Mouse (Mus musculus): ENCODE data around the gene Fut2. TPM values are rescaled to one million over a fixed set of nuclear protein-coding genes. Genes with fewer than 3 reads are reported as not detected.
A peak's percentile ranks its signal among the peaks of the same experiment; 100 is the strongest.

Gene Fut2
- polyA plus RNA-seq, 1 experiment from 2014 or later: 0.86 TPM

- 76% methylated on average over 5 of the region's 5 CpGs for WGBS
- H3K4me1 ChIP-seq: peaks cover 16% of the 10 kb centered on the region
- no peaks in the 10 kb centered on the region for H3K36me3 ChIP-seq
- no peak overlapping the region for H3K9ac ChIP-seq
- peaks cover 60% of the 10 kb centered on the region for H3K27me3 ChIP-seq (replicated peaks)
- H3K4me3 ChIP-seq: no peak overlapping the region
- H3K27ac ChIP-seq (replicated peaks): no peak overlapping the region
- H3K9me3 ChIP-seq: no peaks in the 10 kb centered on the region
- H3K4me2 ChIP-seq: no peak overlapping the region
- ATAC-seq (ENCODE audit: extremely low read depth, insufficient number of reproducible peaks, low FRiP score, low TSS enrichment): no peak
These were observed 46.6 kb downstream of the Fut2 start for GRCm38 (mm10) chr7:45619592-45619991.

GRCm38 (mm10) chr7:45618316-45618715 is 47.9 kb downstream of the Fut2 start:
- Histone ChIP-seq H3K36me3 (no peaks in the 10 kb centered on the region), H3K4me1 (peaks cover 16% of the 10 kb centered on the region), H3K9ac (no peak overlapping the region), H3K4me2 (no peak overlapping the region), H3K4me3 (no peak overlapping the region), H3K9me3 (no peaks in the 10 kb centered on the region), H3K27me3 (replicated peaks) (peaks cover 62% of the 10 kb centered on the region), H3K27ac (replicated peaks) (no peak overlapping the region)
- ATAC-seq (ENCODE audit: extremely low read depth, insufficient number of reproducible peaks, low FRiP score, low TSS enrichment): no peak
- 69% methylated on average over 5 of the region's 5 CpGs for WGBS

- no peak within 1 kb of the TSS; the same call in 1 of the 2 replicates for H3K9ac ChIP-seq
- peaks cover 58% of the 10 kb centered on the region for H3K27me3 ChIP-seq (replicated peaks)
- H3K4me1 ChIP-seq: peaks cover 16% of the 10 kb centered on the region
- 8% methylated on average over 31 of the region's 31 CpGs for WGBS
- no peak for ATAC-seq (ENCODE audit: extremely low read depth, insufficient number of reproducible peaks, low FRiP score, low TSS enrichment)
- H3K27ac ChIP-seq (replicated peaks): no peak within 1 kb of the TSS
- no peaks in the 10 kb centered on the region for H3K9me3 ChIP-seq
- no peaks in the 10 kb centered on the region for H3K36me3 ChIP-seq
- peak within 1 kb of the TSS; percentile 46 for H3K4me2 ChIP-seq
- peak within 1 kb of the TSS; percentile 13 for H3K4me3 ChIP-seq
These were observed 49.0 kb downstream of the Fut2 start, which contains the start of gene Fut1 for GRCm38 (mm10) chr7:45617042-45617695. Gene Fut1 (plus strand): TSS chr7:45617289.

- Histone ChIP-seq H3K4me1 (peaks cover 11% of the 10 kb centered on the region), H3K4me3 (no peak overlapping the region), H3K9me3 (no peaks in the 10 kb centered on the region), H3K27ac (replicated peaks) (no peak overlapping the region), H3K36me3 (no peaks in the 10 kb centered on the region), H3K9ac (no peak overlapping the region), H3K4me2 (no peak overlapping the region), H3K27me3 (replicated peaks) (peaks cover 58% of the 10 kb centered on the region)
- 18% methylated on average over 6 of the region's 6 CpGs for WGBS
- no peak for ATAC-seq (ENCODE audit: extremely low read depth, insufficient number of reproducible peaks, low FRiP score, low TSS enrichment)
These were observed 49.9 kb downstream of the Fut2 start for GRCm38 (mm10) chr7:45616277-45616676.

GRCm38 (mm10) chr7:45609511-45609910 is 56.7 kb downstream of the Fut2 start:
- H3K4me3 ChIP-seq: no peak overlapping the region
- H3K4me2 ChIP-seq: no peak overlapping the region
- H3K4me1 ChIP-seq: no peaks in the 10 kb centered on the region
- 73% methylated on average over 1 of the region's 1 CpGs for WGBS
- peaks cover 1% of the 10 kb centered on the region; the same call in 1 of the 2 replicates for H3K27me3 ChIP-seq (replicated peaks)
- H3K36me3 ChIP-seq: no peaks in the 10 kb centered on the region
- H3K9ac ChIP-seq: no peak overlapping the region
- H3K27ac ChIP-seq (replicated peaks): no peak overlapping the region
- no peak for ATAC-seq (ENCODE audit: extremely low read depth, insufficient number of reproducible peaks, low FRiP score, low TSS enrichment)
- no peaks in the 10 kb centered on the region for H3K9me3 ChIP-seq

- no peaks in the 10 kb centered on the region for H3K9me3 ChIP-seq
- H3K9ac ChIP-seq: no peak overlapping the region
- no peak overlapping the region for H3K4me3 ChIP-seq
- 74% methylated on average over 9 of the region's 9 CpGs for WGBS
- no peak overlapping the region for H3K4me2 ChIP-seq
- ATAC-seq (ENCODE audit: extremely low read depth, insufficient number of reproducible peaks, low FRiP score, low TSS enrichment): no peak
- no peaks in the 10 kb centered on the region for H3K36me3 ChIP-seq
- no peaks in the 10 kb centered on the region for H3K4me1 ChIP-seq
- H3K27ac ChIP-seq (replicated peaks): no peak overlapping the region
- H3K27me3 ChIP-seq (replicated peaks): no peaks in the 10 kb centered on the region
These were observed 60.4 kb downstream of the Fut2 start for GRCm38 (mm10) chr7:45605704-45606289.

- H3K4me1 ChIP-seq: peaks cover 13% of the 10 kb centered on the region
- no peak overlapping the region for H3K9ac ChIP-seq
- no peaks in the 10 kb centered on the region for H3K27me3 ChIP-seq (replicated peaks)
- 35% methylated on average over 18 of the region's 18 CpGs for WGBS
- H3K9me3 ChIP-seq: no peaks in the 10 kb centered on the region
- H3K36me3 ChIP-seq: no peaks in the 10 kb centered on the region
- ATAC-seq (ENCODE audit: extremely low read depth, insufficient number of reproducible peaks, low FRiP score, low TSS enrichment): no peak
- H3K4me3 ChIP-seq: no peak overlapping the region
- H3K4me2 ChIP-seq: peak overlapping the region; percentile 39
- H3K27ac ChIP-seq (replicated peaks): no peak overlapping the region
These were observed 67.0 kb downstream of the Fut2 start for GRCm38 (mm10) chr7:45598960-45599879.

Other genes with a start within 250 kb of the Fut2 start
- gene Lhb, start 245.6 kb downstream of the Fut2 start, polyA plus RNA-seq (2015; fragmentation: Nextera tagmentation; extraction: Ambion mirVana): not detected in 2 replicates
- gene Gys1, start 231.6 kb downstream of the Fut2 start, polyA plus RNA-seq (2015; fragmentation: Nextera tagmentation; extraction: Ambion mirVana): 91.8 and 95.3 TPM in 2 replicates
- gene Ruvbl2, start 228.3 kb downstream of the Fut2 start, polyA plus RNA-seq (2015; fragmentation: Nextera tagmentation; extraction: Ambion mirVana): 80.6 and 85.6 TPM in 2 replicates
- gene Ftl1, start 206.5 kb downstream of the Fut2 start, polyA plus RNA-seq (2015; fragmentation: Nextera tagmentation; extraction: Ambion mirVana): 5,089 and 5,516 TPM in 2 replicates
- gene Bax, start 199.5 kb downstream of the Fut2 start, polyA plus RNA-seq (2015; fragmentation: Nextera tagmentation; extraction: Ambion mirVana): 124 and 139 TPM in 2 replicates
- gene Tulp2, start 184.5 kb downstream of the Fut2 start, polyA plus RNA-seq (2015; fragmentation: Nextera tagmentation; extraction: Ambion mirVana): 0.74 and 1.0 TPM in 2 replicates
- gene Gm45808, start 179.6 kb downstream of the Fut2 start, polyA plus RNA-seq (2015; fragmentation: Nextera tagmentation; extraction: Ambion mirVana): not detected in 2 replicates
- 3.9 TPM in 2 replicates for gene Dhdh, start 177.6 kb downstream of the Fut2 start, polyA plus RNA-seq (2015; fragmentation: Nextera tagmentation; extraction: Ambion mirVana)
- 175 and 177 TPM in 2 replicates for gene Nucb1, start 156.0 kb downstream of the Fut2 start, polyA plus RNA-seq (2015; fragmentation: Nextera tagmentation; extraction: Ambion mirVana)
- 38.5 and 49.6 TPM in 2 replicates for gene Ppp1r15a, start 140.1 kb downstream of the Fut2 start, polyA plus RNA-seq (2015; fragmentation: Nextera tagmentation; extraction: Ambion mirVana)
- 1.1 and 1.2 TPM in 2 replicates for gene Plekha4, start 140.1 kb downstream of the Fut2 start, polyA plus RNA-seq (2015; fragmentation: Nextera tagmentation; extraction: Ambion mirVana)
- gene Hsd17b14, start 111.5 kb downstream of the Fut2 start, polyA plus RNA-seq (2015; fragmentation: Nextera tagmentation; extraction: Ambion mirVana): 0.43 and 0.52 TPM in 2 replicates
- 65.4 and 66.3 TPM in 2 replicates for gene Bcat2, start 96.2 kb downstream of the Fut2 start, polyA plus RNA-seq (2015; fragmentation: Nextera tagmentation; extraction: Ambion mirVana)
- gene Fgf21, start 50.9 kb downstream of the Fut2 start, polyA plus RNA-seq (2015; fragmentation: Nextera tagmentation; extraction: Ambion mirVana): not detected in 2 replicates
- not detected in 2 replicates for gene Fut1, start 49.1 kb downstream of the Fut2 start, polyA plus RNA-seq (2015; fragmentation: Nextera tagmentation; extraction: Ambion mirVana)
- 0.11 and 0.19 TPM in 2 replicates for gene Izumo1, start 44.6 kb downstream of the Fut2 start, polyA plus RNA-seq (2015; fragmentation: Nextera tagmentation; extraction: Ambion mirVana)
- 17.1 and 18.9 TPM in 2 replicates for gene Rasip1, start 38.9 kb downstream of the Fut2 start, polyA plus RNA-seq (2015; fragmentation: Nextera tagmentation; extraction: Ambion mirVana)
- 3.3 and 5.0 TPM in 2 replicates for gene Mamstr, start 26.4 kb downstream of the Fut2 start, polyA plus RNA-seq (2015; fragmentation: Nextera tagmentation; extraction: Ambion mirVana)
- 0.11 TPM in 1 of 2 replicates, not detected in the other for gene Ntn5, start 17.6 kb upstream of the Fut2 start, polyA plus RNA-seq (2015; fragmentation: Nextera tagmentation; extraction: Ambion mirVana)
- gene Sec1, start 28.0 kb upstream of the Fut2 start, polyA plus RNA-seq (2015; fragmentation: Nextera tagmentation; extraction: Ambion mirVana): 0.29 and 0.47 TPM in 2 replicates
- 5.4 and 6.0 TPM in 2 replicates for gene Car11, start 33.4 kb upstream of the Fut2 start, polyA plus RNA-seq (2015; fragmentation: Nextera tagmentation; extraction: Ambion mirVana)
- gene Dbp, start 38.7 kb upstream of the Fut2 start, polyA plus RNA-seq (2015; fragmentation: Nextera tagmentation; extraction: Ambion mirVana): 2.2 and 3.5 TPM in 2 replicates
- 630 and 695 TPM in 2 replicates for gene Rpl18, start 49.1 kb upstream of the Fut2 start, polyA plus RNA-seq (2015; fragmentation: Nextera tagmentation; extraction: Ambion mirVana)
- 16.7 and 17.5 TPM in 2 replicates for gene Sphk2, start 51.6 kb upstream of the Fut2 start, polyA plus RNA-seq (2015; fragmentation: Nextera tagmentation; extraction: Ambion mirVana)
- 0.20 and 0.31 TPM in 2 replicates for gene Fam83e, start 54.8 kb upstream of the Fut2 start, polyA plus RNA-seq (2015; fragmentation: Nextera tagmentation; extraction: Ambion mirVana)
- gene Spaca4, start 59.4 kb upstream of the Fut2 start, polyA plus RNA-seq (2015; fragmentation: Nextera tagmentation; extraction: Ambion mirVana): not detected in 2 replicates
- gene Lmtk3, start 117.3 kb upstream of the Fut2 start, polyA plus RNA-seq (2015; fragmentation: Nextera tagmentation; extraction: Ambion mirVana): 0.62 and 0.80 TPM in 2 replicates
- gene Sult2b1, start 118.3 kb upstream of the Fut2 start, polyA plus RNA-seq (2015; fragmentation: Nextera tagmentation; extraction: Ambion mirVana): 0.24 and 0.38 TPM in 2 replicates
- gene Cyth2, start 148.2 kb upstream of the Fut2 start, polyA plus RNA-seq (2015; fragmentation: Nextera tagmentation; extraction: Ambion mirVana): 90.1 and 103 TPM in 2 replicates
- gene Kcnj14, start 158.4 kb upstream of the Fut2 start, polyA plus RNA-seq (2015; fragmentation: Nextera tagmentation; extraction: Ambion mirVana): 0.39 and 0.43 TPM in 2 replicates
- 41.9 and 44.1 TPM in 2 replicates for gene Grwd1, start 164.6 kb upstream of the Fut2 start, polyA plus RNA-seq (2015; fragmentation: Nextera tagmentation; extraction: Ambion mirVana)
- gene Kdelr1, start 206.4 kb upstream of the Fut2 start, polyA plus RNA-seq (2015; fragmentation: Nextera tagmentation; extraction: Ambion mirVana): 56.4 and 58.7 TPM in 2 replicates
- gene Grin2d, start 212.0 kb upstream of the Fut2 start, polyA plus RNA-seq (2015; fragmentation: Nextera tagmentation; extraction: Ambion mirVana): 0.13 and 0.23 TPM in 2 replicates
- 0.90 and 1.1 TPM in 2 replicates for gene Syngr4, start 230.3 kb upstream of the Fut2 start, polyA plus RNA-seq (2015; fragmentation: Nextera tagmentation; extraction: Ambion mirVana)
- gene Tmem143, start 230.5 kb upstream of the Fut2 start, polyA plus RNA-seq (2015; fragmentation: Nextera tagmentation; extraction: Ambion mirVana): 5.8 and 6.8 TPM in 2 replicates